Mouse (Mus musculus) embryo, embryonic 10.5 days (tissue): ENCODE data around the gene Prune1.

ENCODE experiments used
- DNase-seq: peaks from one replicate; pipeline ENCODE4 v3.0.0-alpha.2; 2015; ENCODE audit warnings: low spot score

Gene Prune1

GRCm38 (mm10) chr3:95276428-95276934 lies 5.4 kb downstream of the Prune1 start:
- no peak for DNase-seq

GRCm38 (mm10) chr3:95275161-95275560 lies 6.7 kb downstream of the Prune1 start:
- DNase-seq = no peak

DNA sequence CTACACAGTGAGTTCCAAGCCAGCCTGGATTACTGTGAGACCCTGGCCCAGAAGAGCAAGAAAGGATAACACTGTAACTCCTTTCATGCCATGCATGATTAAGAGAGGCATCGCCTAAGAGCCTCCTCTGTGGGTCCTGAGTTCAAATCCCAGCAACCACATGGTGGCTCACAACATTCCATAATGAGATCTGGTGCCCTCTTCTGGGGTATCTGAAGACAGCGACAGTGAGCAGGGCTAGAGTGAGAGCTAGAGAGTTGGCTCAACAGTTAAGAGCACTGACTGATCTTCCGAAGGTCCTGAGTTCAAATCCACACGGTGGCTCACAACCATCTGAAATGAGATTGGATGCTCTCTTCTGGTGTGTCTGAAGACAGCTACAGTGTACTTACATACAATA lies 7.4 kb downstream of the Prune1 start:
- no peak for DNase-seq

- no peak for DNase-seq
These were observed 8.4 kb downstream of the Prune1 start for GRCm38 (mm10) chr3:95273471-95273870.

DNA sequence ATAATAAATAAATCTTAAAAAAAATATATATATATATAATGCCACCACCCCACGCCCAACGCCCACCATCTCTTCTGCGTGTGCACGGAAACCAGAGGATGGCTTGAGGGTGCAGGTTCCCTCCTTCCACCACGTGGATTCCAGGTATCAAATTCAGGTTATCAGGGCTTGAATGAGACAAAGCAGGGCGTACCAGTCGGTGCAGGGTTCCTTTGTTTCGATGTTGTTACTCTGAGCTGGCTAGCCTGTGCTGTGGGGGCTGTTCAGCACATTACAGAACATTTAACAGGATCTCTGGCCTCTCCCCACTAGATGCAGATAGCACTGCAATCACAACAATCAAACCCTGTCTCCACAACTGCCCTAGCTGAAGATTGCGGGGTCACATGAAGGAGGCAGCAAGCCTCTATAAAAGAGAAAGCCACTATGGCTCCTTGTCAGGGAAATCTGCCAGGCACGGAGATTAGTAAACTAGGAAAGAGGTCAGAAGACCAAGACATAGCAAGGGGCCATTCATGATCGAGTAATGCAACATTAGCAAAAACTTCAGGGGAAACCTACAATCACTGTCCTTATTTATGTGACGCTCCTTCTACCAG lies 11.0 kb downstream of the Prune1 start:
- no peak for DNase-seq

DNA sequence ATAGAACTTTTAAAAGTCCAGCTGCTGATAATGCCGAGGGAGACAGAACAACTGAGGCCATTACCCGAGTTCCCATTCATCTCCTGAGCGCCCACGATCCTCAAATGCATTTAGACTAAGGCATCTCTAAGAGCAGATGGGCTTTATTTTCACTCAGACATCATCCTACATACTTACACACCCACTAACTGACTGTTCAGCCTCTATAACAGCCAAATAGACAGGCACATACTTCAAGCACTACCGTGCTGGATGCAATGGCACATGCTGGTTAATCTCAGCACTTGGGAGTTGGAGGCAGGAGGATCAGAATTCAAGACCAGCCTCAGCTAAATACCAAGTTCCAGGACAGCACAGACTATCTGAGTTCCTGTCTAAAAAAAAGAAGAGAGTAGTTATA lies 12.1 kb downstream of the Prune1 start:
- no peak for DNase-seq

DNA sequence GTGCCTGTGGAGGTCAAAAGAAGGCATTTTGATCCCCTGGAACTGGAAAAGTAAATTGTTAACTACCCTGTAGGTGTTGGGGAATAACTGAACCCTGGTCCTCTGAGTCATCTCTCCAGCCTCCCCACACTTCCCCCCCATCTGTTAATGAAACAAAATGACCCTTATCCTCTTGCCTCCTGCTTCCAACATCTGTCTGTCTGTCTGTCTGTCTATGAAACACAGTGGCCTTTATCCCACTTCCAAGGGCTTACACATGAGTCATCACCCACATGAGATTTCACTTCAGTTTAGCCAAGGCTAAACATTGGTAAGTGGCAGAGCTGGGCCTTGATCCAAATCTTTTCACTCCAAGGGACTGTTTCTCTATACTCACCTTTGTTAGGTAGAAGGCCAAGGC lies 14.0 kb downstream of the Prune1 start:
- DNase-seq = no peak

DNA sequence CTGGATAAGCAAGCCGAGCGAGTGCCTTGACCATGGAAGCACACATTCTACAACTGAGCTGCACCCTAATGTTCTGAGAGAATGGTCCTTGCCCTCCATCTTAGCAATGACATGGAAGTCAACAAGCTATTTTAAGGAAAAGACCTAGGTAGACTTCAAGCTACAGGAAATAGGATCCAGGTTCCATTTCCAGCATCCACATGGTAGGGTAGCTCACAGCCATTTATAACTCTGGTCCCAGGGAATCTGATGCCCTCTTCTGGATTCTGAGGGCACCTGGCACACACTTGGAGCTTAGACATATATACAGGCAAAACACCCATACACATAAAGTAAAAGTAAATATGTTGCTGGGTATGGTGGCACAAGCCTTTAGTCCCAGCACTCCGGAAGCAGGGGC lies 15.8 kb downstream of the Prune1 start:
- no peak for DNase-seq

- DNase-seq = no peak
These were observed 17.2 kb downstream of the Prune1 start for GRCm38 (mm10) chr3:95264724-95265123.

DNA sequence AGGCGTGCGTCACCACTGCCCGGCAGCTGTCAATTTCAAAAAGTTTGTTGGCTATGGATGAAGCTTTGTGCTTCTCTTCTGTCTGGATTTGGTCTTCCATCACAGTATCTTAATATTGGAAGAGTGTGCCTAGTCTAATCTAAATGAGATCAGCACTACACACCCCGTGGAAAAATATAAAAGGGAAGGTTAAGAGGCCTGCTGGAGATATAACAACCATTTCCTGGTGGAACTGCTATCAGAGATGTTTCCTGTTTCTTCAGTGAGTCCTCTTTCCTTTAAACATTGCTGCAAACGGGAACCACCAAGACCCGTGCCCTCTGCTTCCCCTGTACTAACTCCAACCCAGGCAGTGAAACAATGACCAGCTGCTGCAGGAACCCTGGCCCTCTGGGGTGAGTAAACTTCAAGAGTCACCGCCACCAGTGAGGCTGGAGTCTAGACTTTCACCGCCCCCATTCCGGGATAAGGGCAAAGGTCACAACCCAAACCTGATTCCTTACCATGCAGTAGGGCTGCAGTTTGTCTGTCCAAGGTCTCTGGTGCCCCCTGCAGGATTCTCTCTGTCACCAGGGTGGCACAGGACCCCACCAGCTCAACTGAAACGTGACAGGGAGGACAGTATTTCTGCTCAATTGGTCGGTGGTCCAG lies 18.7 kb downstream of the Prune1 start:
- peak; percentile 88 for DNase-seq

- no peak for DNase-seq
These were observed 19.9 kb downstream of the Prune1 start for GRCm38 (mm10) chr3:95261975-95262374.

GRCm38 (mm10) chr3:95256931-95257330 lies 24.9 kb downstream of the Prune1 start:
- no peak for DNase-seq

- DNase-seq = no peak
These were observed 31.0 kb downstream of the Prune1 start, which contains the start of gene Bnipl for GRCm38 (mm10) chr3:95250783-95251424. Bnipl (minus strand) TSS chr3:95251193.

DNA sequence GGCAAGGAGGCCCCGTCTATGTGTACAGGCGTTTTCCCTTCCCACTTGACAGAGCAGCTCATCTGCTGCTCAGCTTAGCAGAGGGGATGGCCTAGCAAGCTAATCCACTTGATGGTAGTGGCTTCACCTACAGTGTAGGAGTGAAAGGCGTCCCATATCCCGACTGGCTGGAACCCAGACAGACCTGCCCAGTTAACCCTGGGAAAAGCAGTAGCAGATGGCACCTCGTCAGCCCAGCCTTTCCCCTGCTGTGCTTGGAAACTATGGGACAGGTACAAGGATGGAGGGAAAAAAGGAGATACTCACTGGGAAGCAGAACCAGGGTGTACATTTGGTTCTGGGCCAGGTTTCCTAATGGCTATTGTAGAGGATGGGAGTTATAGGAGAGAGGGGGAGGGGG lies 31.5 kb downstream of the Prune1 start:
- DNase-seq = no peak

- DNase-seq = no peak
These were observed 34.1 kb downstream of the Prune1 start for GRCm38 (mm10) chr3:95247660-95248336.

DNA sequence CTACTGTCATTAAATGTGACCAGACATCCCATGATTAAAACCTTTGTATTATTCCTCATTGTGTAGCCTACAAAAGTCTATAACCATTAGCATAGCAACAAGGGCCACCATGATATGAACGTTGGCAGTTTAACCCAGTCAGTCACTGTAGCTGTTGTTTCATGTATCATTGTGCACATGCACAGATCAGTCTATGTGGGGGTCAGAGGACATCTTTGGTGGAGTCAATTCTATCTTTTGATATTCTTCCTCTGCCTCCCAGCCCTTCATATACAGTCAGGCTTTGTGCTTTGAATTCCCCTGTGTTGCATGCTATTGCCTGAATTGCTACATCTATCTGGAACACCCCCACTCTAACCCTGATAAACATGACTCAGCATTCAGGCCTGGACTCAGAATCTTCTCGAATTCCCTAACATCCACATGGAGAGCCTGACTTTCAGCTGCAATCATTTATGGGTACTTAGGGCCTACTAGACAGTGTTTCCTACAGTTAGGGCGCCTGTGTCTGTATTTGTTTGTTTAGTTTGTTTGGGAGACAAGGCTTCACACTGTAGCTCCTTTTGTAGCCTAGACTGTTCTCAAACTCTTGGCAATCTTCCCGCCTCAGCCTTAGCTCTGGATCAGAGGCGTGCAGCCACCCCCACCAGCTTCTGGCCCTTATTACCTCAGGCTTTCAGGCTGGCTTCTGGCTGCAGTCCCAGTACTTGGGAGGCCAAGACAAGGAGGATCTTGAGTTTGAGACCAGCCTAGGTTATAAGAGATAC lies 35.2 kb downstream of the Prune1 start:
- no peak for DNase-seq

- DNase-seq = no peak
These were observed 38.8 kb downstream of the Prune1 start for GRCm38 (mm10) chr3:95243086-95243485.

- no peak for DNase-seq
These were observed 40.4 kb downstream of the Prune1 start, which contains the start of gene Gm128 for GRCm38 (mm10) chr3:95241498-95241897. Gm128 (minus strand) TSS chr3:95241598.

DNA sequence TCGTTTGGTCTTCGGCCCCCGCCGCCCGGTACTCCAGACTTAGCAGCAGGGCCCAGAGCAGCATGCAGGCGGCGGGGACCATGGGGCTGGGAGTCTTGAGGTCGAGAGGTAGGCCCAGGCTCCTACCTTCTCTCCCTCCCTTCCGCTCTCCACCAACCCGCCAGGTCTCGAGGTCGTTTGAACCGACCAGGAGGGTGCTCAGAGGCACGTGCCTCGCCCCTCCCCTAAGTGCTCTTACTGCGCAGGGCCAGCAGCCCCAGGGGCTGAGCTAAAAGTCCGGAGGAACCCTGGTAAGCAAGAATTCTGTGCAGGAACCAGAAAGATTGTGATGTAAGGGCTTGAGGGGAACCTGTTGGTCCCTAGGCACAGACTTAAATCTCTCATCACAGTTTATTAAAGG lies 41.0 kb downstream of the Prune1 start:
- no peak for DNase-seq

DNA sequence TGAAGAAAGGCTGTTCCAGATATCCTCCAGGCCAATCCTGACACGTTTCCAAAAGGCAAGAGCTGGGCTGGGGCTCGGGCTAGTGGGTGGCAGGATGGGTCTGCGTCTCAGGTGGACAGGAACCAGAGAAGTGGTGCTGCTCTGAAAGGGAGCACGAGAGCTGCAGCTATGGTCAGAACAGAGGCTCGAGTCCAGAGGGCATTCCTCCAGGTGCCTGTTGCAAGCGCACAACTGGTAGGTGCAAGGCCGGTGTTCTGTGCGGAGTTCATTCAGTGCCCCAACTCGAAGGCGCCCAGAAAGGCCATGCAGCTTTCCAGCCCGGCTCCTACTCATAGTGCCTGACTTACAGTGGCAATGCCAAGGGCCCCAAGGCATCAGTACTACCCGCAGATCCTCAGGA lies 41.9 kb downstream of the Prune1 start:
- no peak for DNase-seq

DNA sequence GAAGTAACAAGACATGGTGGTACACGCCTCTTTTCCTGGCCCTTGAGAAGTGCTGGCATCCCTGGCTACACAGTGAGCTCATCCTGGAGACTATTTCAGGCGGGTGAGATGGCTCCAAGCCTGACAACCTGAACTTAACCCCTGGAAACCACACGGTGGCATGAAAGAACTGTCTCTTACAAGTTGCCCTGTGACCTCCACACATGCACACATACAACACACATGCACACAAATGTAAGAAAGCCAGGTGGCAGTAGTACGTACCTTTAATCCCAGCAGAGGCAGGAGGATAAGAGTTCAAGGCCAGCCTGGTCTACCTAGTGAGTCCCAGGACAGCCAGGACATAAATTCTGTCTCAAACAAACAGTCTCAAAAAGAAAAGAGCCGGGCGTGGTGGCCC lies 42.9 kb downstream of the Prune1 start:
- DNase-seq = no peak

DNA sequence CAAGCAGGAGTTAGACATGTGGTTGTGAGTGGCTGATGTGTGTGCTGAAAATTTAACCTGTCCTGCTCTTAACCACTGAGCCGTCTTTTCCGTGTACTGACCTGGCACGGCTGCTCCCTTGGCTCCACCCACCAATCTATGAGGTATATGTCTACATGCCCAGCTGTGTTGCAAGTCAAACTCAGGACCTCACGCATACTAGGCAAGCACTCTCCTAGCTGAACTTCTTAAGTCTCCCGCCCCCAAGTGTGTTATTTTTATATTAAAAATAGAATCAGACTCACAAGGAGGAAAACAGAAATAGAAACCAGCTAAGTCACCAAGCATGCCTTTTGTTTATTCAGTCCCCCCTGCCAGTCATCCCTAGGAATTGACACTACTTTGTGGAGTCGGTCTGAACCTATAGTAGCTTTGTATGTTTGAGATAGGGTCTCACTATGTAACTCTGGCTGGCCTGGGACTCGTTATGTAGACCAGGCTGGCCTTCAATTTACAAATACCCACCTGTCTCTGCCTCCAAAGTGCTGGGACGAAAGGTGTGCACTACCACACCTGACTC lies 44.3 kb downstream of the Prune1 start:
- no peak for DNase-seq
